Mouse (Mus musculus): Measurements from ENCODE around the gene Podxl2. TPM values are rescaled to one million over a fixed set of nuclear protein-coding genes. Genes with fewer than 3 reads are reported as not detected.

Gene Podxl2
- 14.1 and 16.9 TPM in 2 replicates for polyA plus RNA-seq (2015; fragmentation: Nextera tagmentation; extraction: Ambion mirVana)

- DNase-seq (ENCODE audit: low spot score), result peak; percentile 67
These were observed at the start of gene Podxl2 for GRCm38 (mm10) chr6:88874868-88875508. Gene Podxl2, minus strand, starts transcription at chr6:88875044.

GRCm38 (mm10) chr6:88918802-88919201, 44.0 kb upstream of the Podxl2 start:
- no peak for DNase-seq (ENCODE audit: low spot score)

GRCm38 (mm10) chr6:88916153-88916552, 41.3 kb upstream of the Podxl2 start:
- peak; percentile 68 for DNase-seq (ENCODE audit: low spot score)

- DNase-seq (ENCODE audit: low spot score), result no peak
These were observed 40.7 kb upstream of the Podxl2 start for GRCm38 (mm10) chr6:88915510-88915909.

GRCm38 (mm10) chr6:88914799-88915198, 40.0 kb upstream of the Podxl2 start:
- no peak for DNase-seq (ENCODE audit: low spot score)

- no peak for DNase-seq (ENCODE audit: low spot score)
These were observed 38.6 kb upstream of the Podxl2 start for GRCm38 (mm10) chr6:88913440-88913839.

- DNase-seq (ENCODE audit: low spot score), result no peak
These were observed 38.2 kb upstream of the Podxl2 start for GRCm38 (mm10) chr6:88913022-88913421.

- peak; percentile 51 for DNase-seq (ENCODE audit: low spot score)
These were observed 34.3 kb upstream of the Podxl2 start for GRCm38 (mm10) chr6:88909151-88909550.

GRCm38 (mm10) chr6:88906369-88907108, 31.7 kb upstream of the Podxl2 start:
- DNase-seq (ENCODE audit: low spot score), result peak; percentile 80

GRCm38 (mm10) chr6:88905042-88905441, 30.2 kb upstream of the Podxl2 start:
- DNase-seq (ENCODE audit: low spot score), result no peak

GRCm38 (mm10) chr6:88904456-88904974, 29.7 kb upstream of the Podxl2 start:
- no peak for DNase-seq (ENCODE audit: low spot score)

GRCm38 (mm10) chr6:88903708-88904107, 28.9 kb upstream of the Podxl2 start:
- DNase-seq (ENCODE audit: low spot score), result no peak

GRCm38 (mm10) chr6:88901947-88902820, 27.3 kb upstream of the Podxl2 start, which contains the start of gene Tpra1:
Gene Tpra1, plus strand, starts transcription at chr6:88902251.
- peak; percentile 97 for DNase-seq (ENCODE audit: low spot score)

- DNase-seq (ENCODE audit: low spot score), result no peak
These were observed 26.6 kb upstream of the Podxl2 start for GRCm38 (mm10) chr6:88901471-88901870.

GRCm38 (mm10) chr6:88899628-88900027, 24.8 kb upstream of the Podxl2 start:
- no peak for DNase-seq (ENCODE audit: low spot score)

- no peak for DNase-seq (ENCODE audit: low spot score)
These were observed 24.2 kb upstream of the Podxl2 start for GRCm38 (mm10) chr6:88899086-88899485.

- DNase-seq (ENCODE audit: low spot score), result peak; percentile 98
These were observed 23.7 kb upstream of the Podxl2 start, which contains the start of gene Mcm2 for GRCm38 (mm10) chr6:88898534-88899048. Gene Mcm2, minus strand, starts transcription at chr6:88898780.

GRCm38 (mm10) chr6:88897246-88897645, 22.4 kb upstream of the Podxl2 start:
- DNase-seq (ENCODE audit: low spot score), result no peak

GRCm38 (mm10) chr6:88895943-88896342, 21.1 kb upstream of the Podxl2 start:
- DNase-seq (ENCODE audit: low spot score), result no peak

- DNase-seq (ENCODE audit: low spot score), result peak; percentile 67
These were observed 18.7 kb upstream of the Podxl2 start for GRCm38 (mm10) chr6:88893559-88893958.

- no peak for DNase-seq (ENCODE audit: low spot score)
These were observed 16.0 kb upstream of the Podxl2 start for GRCm38 (mm10) chr6:88890832-88891231.

Measured in thymus, postnatal 0 days (tissue).